Mouse (Mus musculus) kidney, adult 2 months (tissue): ENCODE data around the gene Rgs4.

Experiments
- CTCF ChIP-seq: fragments of 200-500 bp; conservative IDR thresholded peaks from 2 replicates; pipeline ENCODE4 v1.5.1; 2011; ENCODE audit warnings: low read depth, mild to moderate bottlenecking, control low read depth, low read length, moderate library complexity, mixed read lengths; ENCODE audit not compliant: insufficient read depth, insufficient read length
- POLR2A ChIP-seq: fragments of 200-500 bp; IDR thresholded peaks from one replicate; pipeline ENCODE4 v1.6.1; 2011; ENCODE audit warnings: low read depth, low read length, control low read depth

DNA sequence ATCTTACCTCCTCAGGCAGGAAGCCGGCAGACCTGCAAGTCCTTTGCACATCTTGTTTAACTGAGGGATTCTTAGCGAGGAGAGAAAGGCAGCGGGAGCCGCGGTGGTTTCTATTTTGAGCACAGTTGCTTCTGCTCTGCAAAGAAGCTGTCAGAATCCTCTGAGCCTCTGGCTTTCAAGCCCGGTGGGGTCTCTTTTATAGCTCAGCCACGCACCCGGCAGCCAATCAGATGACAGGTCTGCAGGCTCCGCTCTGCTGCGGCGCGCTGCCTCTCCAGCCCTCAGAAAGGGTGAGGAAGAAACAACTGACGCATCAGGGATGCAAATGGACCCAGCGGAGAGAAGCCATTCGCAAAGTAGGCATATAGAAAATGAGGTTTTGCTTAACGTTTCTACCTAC, at the start of gene Rgs4:
- TF ChIP-seq POLR2A (no peak), CTCF (no peak)
